Mouse (Mus musculus): ENCODE data around the gene Chst2.

GRCm38 (mm10) chr9:95407586-95408220 lies 1.2 kb upstream of the Chst2 start:
- no peak for TF ChIP-seq POLR2A (IDR thresholded peaks at IDR 0.05; ENCODE audit: insufficient read length, low read depth)
- TF ChIP-seq E2F4 (IDR thresholded peaks at IDR 0.05; ENCODE audit: insufficient read depth) = no peak
- TF ChIP-seq MAX (IDR thresholded peaks at IDR 0.05; ENCODE audit: low read depth) = no peak
- TF ChIP-seq USF1 (IDR thresholded peaks at IDR 0.05; ENCODE audit: low read depth) = no peak
- no peak for TF ChIP-seq SRF (IDR thresholded peaks at IDR 0.05; ENCODE audit: control insufficient read depth, insufficient read length, low read depth)
